Mouse (Mus musculus) midbrain, embryonic 13.5 days (tissue): ENCODE measurements at regions not wholly inside any gene's neighbourhood (a gene's known extent, or its start where the extent isn't known, plus 50 kb on each side); places are given as distances from the start of the nearest gene placed in this dataset.
A peak's percentile ranks its signal among the peaks of the same experiment; 100 is the strongest.
"Not testable (repeated sequence)": the region's sequence is repeated elsewhere in the genome, so short reads cannot be mapped to it uniquely, and the experiment has no call there.

Experiments
- ATAC-seq: fragments of 200-750 bp; cut with Nextera tagmentation; 2 replicates; pipeline ENCODE4 v1.8.0; 2017; ENCODE audit warnings: mild to moderate bottlenecking, moderate TSS enrichment, moderate library complexity
- H3K27ac ChIP-seq: fragments of 300-500 bp; sonication (generic); 2 replicates; pipeline ENCODE4 v1.5.1; 2015; ENCODE audit warnings: inconsistent platforms, mild to moderate bottlenecking, moderate library complexity
- H3K27me3 ChIP-seq: fragments of 300-500 bp; sonication (generic); 2 replicates; pipeline ENCODE4 v1.6.1; 2015; ENCODE audit warnings: mild to moderate bottlenecking, inconsistent platforms
- H3K36me3 ChIP-seq: fragments of 300-500 bp; sonication (generic); 2 replicates; pipeline ENCODE4 v1.6.1; 2015; ENCODE audit warnings: mild to moderate bottlenecking, inconsistent platforms
- H3K4me1 ChIP-seq: fragments of 300-500 bp; sonication (generic); replicated peaks from 2 replicates; pipeline ENCODE4 v1.6.1; 2015; ENCODE audit warnings: inconsistent platforms
- H3K4me2 ChIP-seq: fragments of 300-500 bp; sonication (generic); replicated peaks from 2 replicates; pipeline ENCODE4 v1.6.1; 2015; ENCODE audit warnings: moderate library complexity, mild to moderate bottlenecking, inconsistent platforms
- H3K4me3 ChIP-seq: fragments of 300-500 bp; sonication (generic); replicated peaks from 2 replicates; pipeline ENCODE4 v1.5.1; 2015; ENCODE audit warnings: mild to moderate bottlenecking, inconsistent platforms
- H3K9ac ChIP-seq: fragments of 300-500 bp; sonication (generic); replicated peaks from 2 replicates; pipeline ENCODE4 v1.6.1; 2015; ENCODE audit warnings: mild to moderate bottlenecking, inconsistent platforms
- H3K9me3 ChIP-seq: fragments of 300-500 bp; sonication (generic); 2 replicates; pipeline ENCODE4 v1.6.1; 2016; ENCODE audit warnings: mild to moderate bottlenecking, inconsistent platforms
- WGBS: fragments of 180-500 bp; shearing (Covaris S2); methylation state at CpG from one replicate; pipeline ENCODE4 v1.1.7; 2015; 5-methylcytosine and 5-hydroxymethylcytosine counted together

GRCm38 (mm10) chr5:68351793-68352192 lies 320.2 kb downstream of the Grxcr1 start:
- Histone ChIP-seq H3K9ac (no peak overlapping the region), H3K27me3 (no peaks in the 10 kb centered on the region), H3K27ac (no peak overlapping the region), H3K4me1 (no peaks in the 10 kb centered on the region), H3K4me2 (no peak overlapping the region), H3K36me3 (no peaks in the 10 kb centered on the region), H3K9me3 (no peaks in the 10 kb centered on the region), H3K4me3 (no peak overlapping the region)
- WGBS, result 77% methylated on average over 5 of the region's 5 CpGs
- no peak for ATAC-seq

DNA sequence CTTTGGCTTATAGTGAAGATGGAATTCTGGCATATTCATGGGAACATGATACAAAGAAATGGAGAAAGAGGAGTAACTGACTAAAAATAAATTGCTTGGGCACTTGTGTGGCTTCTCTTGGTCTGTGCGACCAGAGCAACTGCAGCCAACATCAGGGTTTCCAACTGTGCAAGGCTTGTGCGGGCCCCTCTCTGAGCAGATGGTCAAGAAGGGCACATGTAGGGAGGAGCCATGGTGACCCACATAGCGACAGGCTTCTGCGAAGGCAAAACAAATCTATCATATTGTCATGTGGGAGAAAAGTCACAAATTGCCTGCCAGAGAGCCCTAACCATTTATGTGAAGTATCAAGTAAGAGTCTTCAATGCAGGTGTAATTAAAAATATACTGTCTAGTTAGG lies 321.6 kb downstream of the Grxcr1 start:
- no peaks in the 10 kb centered on the region for H3K9me3 ChIP-seq
- no peak overlapping the region for H3K9ac ChIP-seq
- no peak overlapping the region for H3K27ac ChIP-seq
- WGBS, result 84% methylated on average over 4 of the region's 4 CpGs
- no peaks in the 10 kb centered on the region for H3K4me1 ChIP-seq
- no peak overlapping the region for H3K4me2 ChIP-seq
- H3K36me3 ChIP-seq, result no peaks in the 10 kb centered on the region
- H3K27me3 ChIP-seq, result no peaks in the 10 kb centered on the region
- no peak for ATAC-seq
- H3K4me3 ChIP-seq, result no peak overlapping the region

GRCm38 (mm10) chr5:68353816-68354215 lies 322.2 kb downstream of the Grxcr1 start:
- not testable (repeated sequence) for H3K27ac ChIP-seq, H3K4me1 ChIP-seq, H3K36me3 ChIP-seq, H3K9ac ChIP-seq, H3K27me3 ChIP-seq, H3K4me2 ChIP-seq, ATAC-seq, H3K4me3 ChIP-seq, H3K9me3 ChIP-seq
- WGBS, result 77% methylated on average over 3 of the region's 3 CpGs

- H3K27me3 ChIP-seq, result no peaks in the 10 kb centered on the region
- ATAC-seq, result peak; percentile 45; the same call in 1 of the 2 replicates
- H3K4me3 ChIP-seq, result no peak overlapping the region
- no peaks in the 10 kb centered on the region for H3K36me3 ChIP-seq
- 69% methylated on average over 3 of the region's 3 CpGs for WGBS
- no peak overlapping the region for H3K4me2 ChIP-seq
- no peak overlapping the region for H3K9ac ChIP-seq
- H3K27ac ChIP-seq, result no peak overlapping the region
- H3K9me3 ChIP-seq, result no peaks in the 10 kb centered on the region
- H3K4me1 ChIP-seq, result no peaks in the 10 kb centered on the region
Measured at GRCm38 (mm10) chr5:68361581-68362211, 330.1 kb downstream of the Grxcr1 start.

DNA sequence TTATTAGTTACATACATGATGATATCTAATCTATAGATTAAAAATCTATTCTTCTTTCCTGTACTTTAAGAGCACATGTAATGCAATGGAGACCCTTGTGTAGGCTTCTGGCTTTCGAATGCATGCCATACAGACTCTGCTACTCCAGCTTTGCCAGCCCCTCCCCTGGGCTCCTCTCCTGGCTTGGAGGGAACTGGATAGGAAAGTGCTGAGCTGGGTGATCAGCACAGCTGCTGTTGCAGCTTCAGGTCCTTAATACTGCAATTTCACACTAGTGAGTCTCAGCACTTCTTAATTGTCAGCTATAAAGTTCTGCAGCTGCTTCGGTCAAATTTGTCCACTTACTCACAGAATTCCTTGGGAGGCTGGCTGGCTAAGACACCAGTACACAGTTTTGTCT lies 341.4 kb downstream of the Grxcr1 start:
- ATAC-seq, result no peak
- H3K9ac ChIP-seq, result no peak overlapping the region
- no peak overlapping the region for H3K27ac ChIP-seq
- no peaks in the 10 kb centered on the region for H3K4me1 ChIP-seq
- WGBS, result 90% methylated on average over 2 of the region's 2 CpGs
- H3K27me3 ChIP-seq, result no peaks in the 10 kb centered on the region
- H3K4me3 ChIP-seq, result no peak overlapping the region
- H3K36me3 ChIP-seq, result no peaks in the 10 kb centered on the region
- no peaks in the 10 kb centered on the region for H3K9me3 ChIP-seq
- no peak overlapping the region for H3K4me2 ChIP-seq
